Mouse (Mus musculus) cerebral cortex, adult 2 months (tissue): ENCODE measurements around the gene Gm4969.

Experiments
- WGBS: fragments of 180-500 bp; shearing (Covaris S2); methylation state at CpG from one replicate; pipeline ENCODE4 v1.1.7; 2018; 5-methylcytosine and 5-hydroxymethylcytosine counted together

The Gm4969 gene

GRCm38 (mm10) chr7:19093174-19093521 is 25.0 kb downstream of the Gm4969 start:
- 20% methylated on average over 11 of the region's 15 CpGs for WGBS

GRCm38 (mm10) chr7:19092381-19093173 is 25.6 kb downstream of the Gm4969 start:
- WGBS: 40% methylated on average over 38 of the region's 38 CpGs

- WGBS: 77% methylated on average over 17 of the region's 17 CpGs
Measured at GRCm38 (mm10) chr7:19091913-19092312, 26.3 kb downstream of the Gm4969 start.

GRCm38 (mm10) chr7:19088813-19089212 is 29.4 kb downstream of the Gm4969 start:
- 51% methylated on average over 10 of the region's 10 CpGs for WGBS

DNA sequence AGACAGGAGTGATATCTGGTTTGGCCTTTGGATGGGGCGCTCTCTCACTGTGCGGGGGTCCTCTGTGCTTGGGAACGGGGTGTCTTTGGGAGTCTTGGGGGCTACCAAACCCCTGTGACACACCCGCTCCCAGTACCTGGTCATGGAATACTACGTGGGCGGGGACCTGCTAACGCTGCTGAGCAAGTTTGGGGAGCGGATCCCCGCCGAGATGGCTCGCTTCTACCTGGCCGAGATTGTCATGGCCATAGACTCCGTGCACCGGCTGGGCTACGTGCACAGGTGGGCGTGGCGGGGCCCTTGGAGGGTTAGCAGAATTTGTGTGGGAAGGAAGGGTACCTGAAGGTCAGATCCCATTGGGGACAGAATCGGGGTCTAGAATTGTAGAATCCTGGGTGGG is 31.4 kb downstream of the Gm4969 start:
- WGBS: 75% methylated on average over 18 of the region's 18 CpGs

DNA sequence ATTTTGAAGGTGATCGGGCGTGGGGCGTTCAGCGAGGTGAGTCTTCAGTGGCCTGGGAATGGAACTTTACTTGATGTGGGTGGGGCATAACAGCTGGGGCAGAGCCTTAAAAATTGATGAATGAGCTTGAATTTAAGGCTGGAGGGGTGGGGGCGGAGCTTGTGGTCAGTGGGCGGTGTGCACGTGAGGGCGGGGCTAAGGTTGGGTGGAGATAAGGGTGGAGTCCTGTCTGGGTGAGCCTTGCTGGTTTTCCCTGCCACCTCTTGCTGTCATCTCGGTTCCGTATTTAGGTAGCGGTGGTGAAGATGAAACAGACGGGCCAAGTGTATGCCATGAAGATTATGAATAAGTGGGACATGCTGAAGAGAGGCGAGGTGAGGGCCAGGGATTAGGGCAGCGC is 32.1 kb downstream of the Gm4969 start:
- 39% methylated on average over 14 of the region's 14 CpGs for WGBS

DNA sequence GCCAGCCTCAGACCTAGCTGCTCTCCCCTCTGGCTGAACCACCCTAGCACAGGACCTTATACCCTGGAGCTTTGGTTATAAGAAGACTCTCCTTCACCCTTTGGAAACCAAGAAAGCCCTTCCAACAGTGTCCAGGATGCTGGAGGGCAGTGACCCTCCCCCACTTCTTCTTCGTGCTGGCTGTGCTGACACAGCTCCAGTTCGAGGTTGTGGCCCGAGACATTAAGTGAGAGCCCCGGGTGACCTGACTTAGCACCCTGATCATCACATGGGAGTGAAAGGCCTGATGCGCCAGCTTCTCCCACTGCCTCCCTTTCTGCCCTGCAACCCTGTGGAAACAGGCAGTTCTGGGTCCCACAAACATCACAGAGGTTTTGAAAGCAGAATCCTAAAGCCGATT is 32.7 kb downstream of the Gm4969 start:
- WGBS: 31% methylated on average over 6 of the region's 6 CpGs

DNA sequence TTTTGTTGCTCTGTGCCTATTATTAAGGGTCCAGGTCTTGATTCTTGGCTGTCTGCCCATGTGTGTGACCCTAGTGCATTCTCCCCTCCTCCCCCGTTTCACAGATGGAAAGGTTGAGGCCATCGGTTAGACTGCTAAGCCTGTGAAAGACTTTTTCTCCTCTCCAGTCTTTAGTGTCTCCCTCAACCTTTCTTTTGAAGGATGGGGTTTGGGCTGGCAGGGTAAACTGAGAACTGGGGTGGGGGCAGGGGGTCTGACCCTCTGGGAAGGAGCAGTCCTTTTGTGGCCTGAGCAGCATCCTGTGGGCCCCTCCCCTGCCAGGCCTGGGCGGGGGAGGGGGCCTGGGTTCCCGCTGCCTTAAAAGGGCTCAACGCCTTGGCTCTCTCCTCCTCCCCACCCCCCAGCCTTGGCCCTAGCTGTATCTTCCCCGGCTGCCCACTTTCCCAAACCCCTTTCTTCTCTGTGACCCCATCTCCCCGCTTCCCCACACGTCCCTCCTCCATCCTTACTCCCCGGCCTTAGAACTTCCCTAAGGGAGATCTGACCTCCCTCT is 33.2 kb downstream of the Gm4969 start:
- WGBS: 48% methylated on average over 9 of the region's 9 CpGs

DNA sequence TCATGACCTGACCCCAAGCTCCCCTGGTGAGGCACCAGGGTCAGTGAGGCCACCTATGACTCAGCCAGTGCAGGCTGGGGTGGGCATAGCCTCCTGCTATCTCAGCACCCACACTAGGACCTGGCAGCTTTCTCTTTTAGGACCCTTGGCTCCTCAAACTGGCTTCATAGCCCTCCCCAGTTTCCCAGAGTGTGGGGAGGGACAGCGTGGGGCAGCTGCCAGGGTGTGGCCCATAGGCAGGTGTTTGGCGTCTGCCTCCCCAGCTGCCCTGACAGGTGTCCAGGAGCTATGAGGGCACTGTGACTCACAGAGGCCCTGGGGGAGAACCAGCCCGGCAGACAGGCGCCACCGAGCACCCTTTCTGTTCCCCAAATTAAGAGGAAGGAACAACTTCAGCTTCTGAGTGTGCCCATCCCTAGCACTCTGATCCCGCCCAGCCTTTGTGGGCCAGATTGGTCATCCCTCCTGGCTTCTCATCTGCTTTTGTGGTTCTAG is 33.8 kb downstream of the Gm4969 start:
- WGBS: 71% methylated on average over 6 of the region's 6 CpGs

GRCm38 (mm10) chr7:19083701-19084100 is 34.5 kb downstream of the Gm4969 start, which contains the start of gene Dmpk:
Gene Dmpk, plus strand, starts transcription at chr7:19083849.
- WGBS: 53% methylated on average over 10 of the region's 10 CpGs

- WGBS: 60% methylated on average over 6 of the region's 6 CpGs
Measured at GRCm38 (mm10) chr7:19083096-19083495, 35.1 kb downstream of the Gm4969 start.

GRCm38 (mm10) chr7:19082171-19082570 is 36.0 kb downstream of the Gm4969 start:
- WGBS: 75% methylated on average over 4 of the region's 4 CpGs

GRCm38 (mm10) chr7:19080451-19080950 is 37.7 kb downstream of the Gm4969 start:
- WGBS: 90% methylated on average over 19 of the region's 19 CpGs

GRCm38 (mm10) chr7:19078732-19079131 is 39.4 kb downstream of the Gm4969 start:
- WGBS: 72% methylated on average over 3 of the region's 3 CpGs

DNA sequence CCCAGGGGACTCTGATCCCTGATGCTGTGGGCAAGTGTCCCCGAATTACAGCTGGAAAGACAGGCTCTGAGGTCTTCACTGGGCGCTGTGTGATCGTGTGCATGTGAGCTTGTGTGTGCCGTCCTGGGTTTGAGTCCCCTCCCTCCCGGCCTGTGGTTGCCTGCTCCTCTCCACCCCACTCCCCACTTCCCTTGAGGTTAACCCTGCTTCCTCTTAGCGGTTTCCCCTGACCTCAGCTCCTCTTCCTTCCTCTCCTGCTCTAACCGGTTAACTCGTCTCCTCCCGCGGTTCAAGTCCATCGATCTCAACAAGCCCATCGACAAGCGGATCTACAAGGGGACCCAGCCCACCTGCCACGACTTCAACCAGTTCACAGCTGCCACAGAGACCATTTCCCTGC is 40.4 kb downstream of the Gm4969 start:
- 65% methylated on average over 14 of the region's 14 CpGs for WGBS

GRCm38 (mm10) chr7:19076586-19076991 is 41.6 kb downstream of the Gm4969 start:
- WGBS: under 1% methylated on average over 22 of the region's 22 CpGs

DNA sequence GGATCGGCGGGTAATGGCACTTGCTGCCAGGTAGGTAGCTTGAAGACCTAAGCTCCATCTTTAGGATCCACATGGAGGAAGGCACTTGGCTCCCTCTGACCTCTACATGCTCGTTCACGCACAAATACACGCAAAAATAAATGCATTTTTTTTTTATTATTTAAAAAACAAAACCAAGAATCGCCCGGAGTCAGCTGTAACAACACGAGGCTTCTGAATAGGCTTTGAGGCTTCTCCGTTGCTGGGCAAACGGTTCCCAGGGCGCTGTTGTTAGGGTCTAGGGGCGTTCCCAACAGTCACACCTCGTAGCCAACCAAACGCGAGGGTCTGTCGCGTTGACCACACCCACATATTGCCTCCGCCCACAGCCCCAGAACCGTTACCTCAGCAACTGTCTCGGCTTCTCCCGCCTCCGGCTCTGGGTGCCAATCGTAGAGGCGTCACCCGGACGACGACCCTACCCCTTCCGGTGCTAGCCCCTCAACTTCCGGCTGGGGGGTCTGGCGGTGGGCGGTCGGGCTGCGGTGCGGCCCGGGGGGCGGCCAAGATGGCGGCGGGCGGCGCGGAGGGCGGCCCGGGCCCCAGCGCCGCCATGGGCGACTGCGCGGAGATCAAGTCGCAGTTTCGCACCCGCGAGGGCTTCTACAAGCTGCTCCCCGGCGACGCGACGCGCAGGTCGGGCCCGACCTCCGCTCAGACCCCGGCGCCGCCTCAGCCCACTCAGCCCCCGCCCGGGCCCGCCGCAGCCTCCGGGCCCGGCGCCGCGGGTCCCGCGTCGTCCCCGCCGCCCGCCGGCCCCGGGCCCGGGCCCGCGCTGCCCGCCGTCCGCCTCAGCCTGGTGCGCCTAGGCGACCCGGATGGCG is 42.2 kb downstream of the Gm4969 start, which contains the start of gene Dmwd:
Gene Dmwd (plus strand): TSS at position 505 of the 863 bp plus-strand sequence.
- WGBS: under 1% methylated on average over 91 of the region's 91 CpGs

GRCm38 (mm10) chr7:19075231-19075630 is 42.9 kb downstream of the Gm4969 start:
- WGBS: 60% methylated on average over 5 of the region's 5 CpGs

DNA sequence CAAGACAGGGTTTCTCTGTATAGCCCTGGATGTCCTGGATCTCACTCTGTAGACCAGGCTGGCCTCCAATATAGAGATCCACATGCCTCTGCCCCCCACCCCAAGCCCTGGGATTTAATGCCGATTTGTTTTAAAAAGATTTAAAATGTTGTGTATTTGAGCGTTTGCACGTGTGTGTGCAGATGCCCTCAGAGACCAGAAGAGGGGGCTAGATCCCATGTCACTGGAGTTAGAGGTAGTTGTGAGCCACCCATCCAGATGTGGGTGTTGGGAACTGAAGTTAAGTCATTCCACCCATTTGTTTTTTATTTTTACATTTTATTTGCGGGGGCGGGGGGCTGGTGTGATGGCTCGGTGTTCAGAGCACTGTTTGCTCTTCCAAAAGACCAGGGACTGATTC is 43.7 kb downstream of the Gm4969 start:
- 92% methylated on average over 6 of the region's 6 CpGs for WGBS

DNA sequence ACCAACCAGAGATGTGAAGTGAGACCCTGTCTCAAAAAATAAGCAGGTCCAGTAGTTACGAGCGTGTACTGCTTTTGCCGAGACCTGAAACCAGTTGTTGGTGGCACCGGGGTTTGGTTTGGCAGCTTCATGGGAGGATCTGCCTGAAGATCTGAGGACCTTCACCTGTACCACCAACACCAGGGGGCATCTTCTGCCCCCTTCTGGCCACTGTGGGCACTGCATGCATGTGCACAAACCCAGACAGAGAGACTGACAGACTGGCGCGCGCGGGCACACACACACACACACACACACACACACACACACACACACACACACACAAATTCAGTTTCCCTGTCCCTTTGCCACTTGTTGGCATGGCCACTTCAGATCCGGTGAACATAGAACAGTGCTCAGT is 44.7 kb downstream of the Gm4969 start:
- 84% methylated on average over 9 of the region's 9 CpGs for WGBS

- 60% methylated on average over 3 of the region's 3 CpGs for WGBS
Measured at GRCm38 (mm10) chr7:19071024-19071423, 47.1 kb downstream of the Gm4969 start.

- 61% methylated on average over 3 of the region's 3 CpGs for WGBS
Measured at GRCm38 (mm10) chr7:19069500-19069899, 48.7 kb downstream of the Gm4969 start.
